Mouse (Mus musculus) limb, embryonic 13.5 days (tissue): Measurements from ENCODE around the gene Slc7a11. TPM values are rescaled to one million over a fixed set of nuclear protein-coding genes. Genes with fewer than 3 reads are reported as not detected.

Source experiments
- ATAC-seq: fragments of 200-750 bp; cut with Nextera tagmentation; 2 replicates; pipeline ENCODE4 v1.8.0; 2017; ENCODE audit warnings: low read depth, moderate number of reproducible peaks, moderate TSS enrichment; ENCODE audit not compliant: low FRiP score
- H3K27ac ChIP-seq: fragments of 300-500 bp; sonication (generic); 2 replicates; pipeline ENCODE4 v1.5.1; 2015; ENCODE audit warnings: inconsistent platforms, mild to moderate bottlenecking, moderate library complexity
- H3K27me3 ChIP-seq: fragments of 300-500 bp; sonication (generic); 2 replicates; pipeline ENCODE4 v1.6.1; 2015; ENCODE audit warnings: mild to moderate bottlenecking, inconsistent platforms
- H3K36me3 ChIP-seq: fragments of 300-500 bp; sonication (generic); 2 replicates; pipeline ENCODE4 v1.6.1; 2015; ENCODE audit warnings: inconsistent platforms, mild to moderate bottlenecking, moderate library complexity
- H3K4me1 ChIP-seq: fragments of 300-500 bp; sonication (generic); 2 replicates; pipeline ENCODE4 v1.6.1; 2015; ENCODE audit warnings: inconsistent platforms
- H3K4me2 ChIP-seq: fragments of 300-500 bp; sonication (generic); replicated peaks from 2 replicates; pipeline ENCODE4 v1.6.1; 2015; ENCODE audit warnings: inconsistent platforms, mild to moderate bottlenecking, moderate library complexity
- H3K4me3 ChIP-seq: fragments of 300-500 bp; sonication (generic); 2 replicates; pipeline ENCODE4 v1.5.1; 2015; ENCODE audit warnings: moderate library complexity, mild to moderate bottlenecking, inconsistent platforms
- H3K9ac ChIP-seq: fragments of 300-500 bp; sonication (generic); 2 replicates; pipeline ENCODE4 v1.6.1; 2015; ENCODE audit warnings: mild to moderate bottlenecking, inconsistent platforms
- H3K9me3 ChIP-seq: fragments of 300-500 bp; sonication (generic); 2 replicates; pipeline ENCODE4 v1.6.1; 2016; ENCODE audit warnings: inconsistent platforms
- WGBS: fragments of 180-500 bp; shearing (Covaris S2); methylation state at CpG from one replicate; pipeline ENCODE4 v1.1.7; 2015; 5-methylcytosine and 5-hydroxymethylcytosine counted together
- polyA plus RNA-seq: library from polyadenylated mRNA; unstranded; fragments of >200 nt; fragmentation: Nextera tagmentation; extraction: Ambion mirVana; gene quantifications from 2 replicates; pipeline ENCODE4 v1.2.1, GENCODE M21; 2015

The Slc7a11 gene
- polyA plus RNA-seq, 1 experiment from 2014 or later, result 2.6 TPM

DNA sequence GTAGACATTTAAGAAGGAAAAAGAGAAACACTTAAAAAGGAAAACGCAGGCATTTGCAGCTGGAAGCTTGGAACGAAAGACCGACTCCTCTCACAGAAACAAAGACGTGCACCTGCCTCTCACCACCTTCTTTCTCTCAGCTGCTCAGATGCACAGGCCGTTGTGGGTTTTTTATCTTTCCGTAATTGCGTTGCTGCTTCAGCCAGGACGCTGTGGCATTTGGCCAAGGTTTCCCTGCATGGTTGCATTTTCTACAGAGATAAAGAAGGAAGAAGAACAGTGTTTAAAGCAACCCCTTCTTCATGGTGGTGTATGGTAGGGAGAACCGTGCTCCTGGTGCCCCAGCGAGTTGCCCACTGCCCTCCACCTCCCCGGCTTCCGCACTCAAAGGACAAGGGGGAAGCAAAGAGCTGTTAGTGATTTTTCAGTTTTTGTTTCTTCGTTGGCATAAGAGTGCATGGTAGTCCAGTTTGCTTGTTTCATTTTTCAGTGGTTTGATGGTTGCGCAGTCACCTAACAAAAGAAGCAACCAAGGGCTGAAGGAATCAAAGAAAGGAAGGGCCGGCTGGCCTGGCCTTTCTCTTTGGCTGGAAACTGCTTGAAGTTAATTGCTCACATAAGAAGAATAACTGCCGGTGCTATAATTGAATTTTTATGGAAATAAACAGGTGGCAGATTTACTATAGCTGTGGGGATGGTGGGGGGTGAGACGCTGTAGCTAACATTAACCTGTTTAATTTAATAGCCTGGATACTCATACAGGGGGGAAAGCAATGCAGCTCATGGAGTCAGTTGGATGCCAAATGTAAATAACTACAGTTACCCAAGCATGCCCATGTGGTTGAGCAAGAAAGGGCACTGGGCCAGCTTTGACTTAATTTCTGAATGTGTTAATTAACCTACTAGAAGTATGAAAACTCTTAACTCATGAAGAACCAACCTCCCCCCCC is 143.1 kb downstream of the Slc7a11 start:
- Histone ChIP-seq H3K4me1 (peaks cover 43% of the 10 kb centered on the region), H3K27ac (peak overlapping the region; percentile 63; the same call in 1 of the 2 replicates), H3K36me3 (no peaks in the 10 kb centered on the region), H3K9me3 (no peaks in the 10 kb centered on the region), H3K4me3 (no peak overlapping the region), H3K9ac (no peak overlapping the region), H3K27me3 (no peaks in the 10 kb centered on the region), H3K4me2 (peak overlapping the region; percentile 28)
- 44% methylated on average over 17 of the region's 17 CpGs for WGBS
- ATAC-seq, result peak; percentile 73; the same call in 1 of the 2 replicates

- no peak overlapping the region for H3K27ac ChIP-seq
- WGBS, result 56% methylated on average over 7 of the region's 7 CpGs
- ATAC-seq, result no peak
Observed at GRCm38 (mm10) chr3:50298366-50298991, 144.9 kb downstream of the Slc7a11 start.

GRCm38 (mm10) chr3:50296956-50297355 is 146.5 kb downstream of the Slc7a11 start:
- no peaks in the 10 kb centered on the region for H3K36me3 ChIP-seq
- no peak overlapping the region for H3K4me3 ChIP-seq
- H3K9me3 ChIP-seq, result no peaks in the 10 kb centered on the region
- 39% methylated on average over 10 of the region's 10 CpGs for WGBS
- no peak overlapping the region for H3K9ac ChIP-seq
- no peak overlapping the region for H3K4me2 ChIP-seq
- no peaks in the 10 kb centered on the region for H3K27me3 ChIP-seq
- H3K27ac ChIP-seq, result no peak overlapping the region
- ATAC-seq, result no peak
- H3K4me1 ChIP-seq, result peaks cover 43% of the 10 kb centered on the region

More at GRCm38 (mm10) chr3:50298366-50298991, 144.9 kb downstream of the Slc7a11 start:
- Histone ChIP-seq H3K36me3 (no peaks in the 10 kb centered on the region), H3K4me3 (no peak overlapping the region), H3K9me3 (no peaks in the 10 kb centered on the region), H3K4me1 (peaks cover 43% of the 10 kb centered on the region), H3K4me2 (no peak overlapping the region), H3K27me3 (no peaks in the 10 kb centered on the region), H3K9ac (no peak overlapping the region)

- H3K27ac ChIP-seq, result peak overlapping the region; percentile 10; the same call in 1 of the 2 replicates
- no peaks in the 10 kb centered on the region for H3K27me3 ChIP-seq
- H3K4me3 ChIP-seq, result no peak overlapping the region
- H3K4me2 ChIP-seq, result no peak overlapping the region
- WGBS, result 68% methylated on average over 2 of the region's 2 CpGs
- no peak overlapping the region for H3K9ac ChIP-seq
- ATAC-seq, result no peak
- H3K36me3 ChIP-seq, result no peaks in the 10 kb centered on the region
- peaks cover 13% of the 10 kb centered on the region for H3K4me1 ChIP-seq
- H3K9me3 ChIP-seq, result no peaks in the 10 kb centered on the region
Observed at GRCm38 (mm10) chr3:50275023-50275422, 168.4 kb downstream of the Slc7a11 start.

GRCm38 (mm10) chr3:50272222-50272621 is 171.2 kb downstream of the Slc7a11 start:
- no peak for ATAC-seq
- Histone ChIP-seq H3K4me1 (peaks cover 8% of the 10 kb centered on the region), H3K27me3 (no peaks in the 10 kb centered on the region), H3K4me2 (no peak overlapping the region), H3K9me3 (no peaks in the 10 kb centered on the region), H3K36me3 (no peaks in the 10 kb centered on the region), H3K27ac (no peak overlapping the region), H3K9ac (no peak overlapping the region), H3K4me3 (no peak overlapping the region)

- Histone ChIP-seq H3K4me3 (no peak overlapping the region), H3K4me1 (no peaks in the 10 kb centered on the region; the same call in 1 of the 2 replicates), H3K27me3 (no peaks in the 10 kb centered on the region), H3K9me3 (no peaks in the 10 kb centered on the region), H3K27ac (no peak overlapping the region), H3K4me2 (no peak overlapping the region), H3K36me3 (no peaks in the 10 kb centered on the region), H3K9ac (no peak overlapping the region)
- WGBS, result 79% methylated on average over 4 of the region's 4 CpGs
- ATAC-seq, result no peak
Observed at GRCm38 (mm10) chr3:50269680-50270079, 173.7 kb downstream of the Slc7a11 start.

GRCm38 (mm10) chr3:50262547-50263087 is 180.8 kb downstream of the Slc7a11 start:
- ATAC-seq, result no peak
- Histone ChIP-seq H3K4me1 (0 out of 2 replicates have a peak, but pooled peaks cover 3% of the 10 kb centered on the region), H3K4me3 (no peak overlapping the region), H3K9me3 (no peaks in the 10 kb centered on the region), H3K27me3 (no peaks in the 10 kb centered on the region), H3K36me3 (no peaks in the 10 kb centered on the region), H3K27ac (no peak overlapping the region), H3K9ac (no peak overlapping the region), H3K4me2 (no peak overlapping the region)
- WGBS, result 57% methylated on average over 2 of the region's 2 CpGs

- no peak overlapping the region for H3K4me3 ChIP-seq
- no peak overlapping the region for H3K9ac ChIP-seq
- no peak overlapping the region for H3K27ac ChIP-seq
- H3K9me3 ChIP-seq, result no peaks in the 10 kb centered on the region
- no peak for ATAC-seq
- no peaks in the 10 kb centered on the region for H3K27me3 ChIP-seq
- WGBS, result 59% methylated on average over 2 of the region's 2 CpGs
- no peaks in the 10 kb centered on the region for H3K36me3 ChIP-seq
- peaks cover 5% of the 10 kb centered on the region; the same call in 1 of the 2 replicates for H3K4me1 ChIP-seq
- H3K4me2 ChIP-seq, result no peak overlapping the region
Observed at GRCm38 (mm10) chr3:50262066-50262465, 181.3 kb downstream of the Slc7a11 start.

DNA sequence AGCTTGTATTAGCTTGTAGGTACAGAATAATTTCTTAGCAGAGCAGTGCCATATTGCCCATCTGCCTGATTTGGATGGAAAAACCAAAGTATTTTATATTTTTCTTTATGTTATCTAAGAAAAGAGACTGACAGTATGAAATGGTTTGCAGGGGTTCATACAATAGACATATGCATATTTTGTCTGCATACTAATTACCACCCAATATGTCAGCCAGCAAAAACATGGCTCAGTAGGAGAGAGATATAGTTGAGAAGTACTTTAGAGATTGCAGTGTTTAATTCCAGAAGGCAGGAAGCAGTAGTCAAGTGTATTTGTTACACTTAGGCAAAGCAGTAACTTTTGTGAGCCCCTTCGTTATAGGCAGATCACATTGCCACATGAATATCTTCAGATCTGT is 182.7 kb downstream of the Slc7a11 start:
- Histone ChIP-seq H3K4me1 (peaks cover 10% of the 10 kb centered on the region; the same call in 1 of the 2 replicates), H3K27ac (no peak overlapping the region), H3K4me3 (no peak overlapping the region), H3K9ac (no peak overlapping the region), H3K4me2 (no peak overlapping the region), H3K27me3 (no peaks in the 10 kb centered on the region), H3K36me3 (no peaks in the 10 kb centered on the region), H3K9me3 (no peaks in the 10 kb centered on the region)
- 82% methylated on average over 1 of the region's 1 CpGs for WGBS
- no peak for ATAC-seq

GRCm38 (mm10) chr3:50258852-50259251 is 184.6 kb downstream of the Slc7a11 start:
- ATAC-seq, result no peak
- no peaks in the 10 kb centered on the region for H3K27me3 ChIP-seq
- no peaks in the 10 kb centered on the region for H3K9me3 ChIP-seq
- H3K4me2 ChIP-seq, result no peak overlapping the region
- no peak overlapping the region for H3K9ac ChIP-seq
- no peak overlapping the region for H3K4me3 ChIP-seq
- 89% methylated on average over 4 of the region's 4 CpGs for WGBS
- no peaks in the 10 kb centered on the region for H3K36me3 ChIP-seq
- H3K27ac ChIP-seq, result no peak overlapping the region
- H3K4me1 ChIP-seq, result peaks cover 10% of the 10 kb centered on the region; the same call in 1 of the 2 replicates

- Histone ChIP-seq H3K9ac (no peak overlapping the region), H3K27ac (no peak overlapping the region; the same call in 1 of the 2 replicates), H3K27me3 (no peaks in the 10 kb centered on the region), H3K9me3 (no peaks in the 10 kb centered on the region), H3K4me2 (no peak overlapping the region), H3K36me3 (no peaks in the 10 kb centered on the region), H3K4me1 (peaks cover 19% of the 10 kb centered on the region), H3K4me3 (no peak overlapping the region)
- 30% methylated on average over 6 of the region's 6 CpGs for WGBS
- ATAC-seq, result peak; percentile 80
Observed at GRCm38 (mm10) chr3:50249598-50250300, 193.7 kb downstream of the Slc7a11 start.
